Mouse (Mus musculus): Measurements from ENCODE around the gene Cnksr1.

Cnksr1 gene

DNA sequence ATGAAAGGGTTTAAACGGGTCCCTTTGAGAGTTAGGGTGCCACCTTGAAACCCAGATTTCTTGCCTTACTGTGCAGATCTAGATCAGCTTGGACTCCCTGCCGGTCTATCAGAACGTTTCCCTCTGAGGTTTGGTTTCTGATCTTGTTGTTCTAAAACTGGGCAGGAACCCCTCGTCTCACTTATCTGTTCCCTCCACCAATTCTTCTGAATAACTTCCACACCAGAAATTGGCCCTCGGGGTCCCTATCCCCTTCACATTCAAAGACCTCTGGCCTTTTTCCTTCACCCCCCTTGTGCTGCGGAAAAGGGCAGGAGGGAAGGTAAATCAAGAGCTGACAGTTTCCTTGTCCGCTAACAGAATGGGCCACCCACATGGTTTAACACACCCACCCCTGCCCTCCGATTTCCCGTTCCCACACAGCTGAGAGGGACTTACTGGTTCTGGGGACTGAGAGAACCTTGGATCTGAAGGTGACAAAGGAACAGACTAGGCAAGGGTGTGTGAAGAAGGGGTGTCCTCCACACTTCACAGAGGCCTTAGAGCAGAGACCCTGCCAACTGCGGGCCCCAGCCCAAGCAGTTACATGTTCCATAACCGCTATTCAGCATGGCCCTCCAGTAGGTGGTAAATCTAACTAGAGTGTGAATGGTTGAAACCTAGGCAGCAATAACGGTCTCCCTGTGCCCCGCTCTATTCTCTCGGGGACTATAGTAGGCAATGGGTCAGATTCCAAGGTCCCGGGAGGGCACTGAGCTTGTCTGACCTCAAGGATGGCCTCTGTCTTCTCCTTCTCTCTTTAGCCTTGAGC, 14.9 kb upstream of the Cnksr1 start:
- DNase-seq (ENCODE audit: low read depth in 2 of 2, low spot score in 2 of 2), result no peak

DNA sequence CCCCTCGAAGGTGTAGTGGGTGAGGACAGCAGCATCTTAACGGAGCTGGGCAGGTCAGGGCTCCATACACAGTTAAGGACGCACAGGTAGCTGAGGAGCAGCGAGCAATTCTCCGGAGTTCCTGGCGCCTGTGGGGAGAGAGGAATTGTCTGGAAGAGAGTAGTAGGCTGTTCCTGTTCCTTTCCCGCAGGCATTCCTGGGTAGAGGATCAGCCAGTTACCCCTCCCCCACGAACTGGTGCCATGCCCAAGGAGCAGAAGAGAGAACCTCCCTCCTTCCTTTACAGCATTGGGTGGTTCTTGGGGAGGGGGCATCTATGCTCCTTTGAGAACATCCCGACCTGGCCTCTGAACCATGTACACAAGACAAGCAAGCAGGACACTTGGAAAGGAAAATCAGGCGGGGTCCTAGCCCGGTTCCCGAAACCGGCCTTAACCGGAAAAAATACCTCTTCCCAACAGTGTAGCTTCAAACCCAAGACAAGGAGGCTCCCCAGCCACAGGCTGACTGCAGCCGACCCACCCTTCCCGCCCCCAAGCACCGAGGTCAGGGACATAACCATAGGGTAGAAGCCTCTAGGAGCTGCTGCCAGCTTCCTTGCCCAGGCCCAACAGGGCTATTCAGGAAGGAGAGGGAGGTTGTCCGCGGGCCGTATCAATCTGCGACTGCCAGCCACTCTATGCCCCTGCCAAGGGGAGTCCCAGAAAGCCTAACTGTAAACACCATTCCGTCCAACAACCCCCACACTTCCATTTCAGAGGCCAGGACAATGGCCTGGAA, 14.1 kb upstream of the Cnksr1 start:
- no peak for DNase-seq (ENCODE audit: low read depth in 2 of 2, low spot score in 2 of 2)

DNA sequence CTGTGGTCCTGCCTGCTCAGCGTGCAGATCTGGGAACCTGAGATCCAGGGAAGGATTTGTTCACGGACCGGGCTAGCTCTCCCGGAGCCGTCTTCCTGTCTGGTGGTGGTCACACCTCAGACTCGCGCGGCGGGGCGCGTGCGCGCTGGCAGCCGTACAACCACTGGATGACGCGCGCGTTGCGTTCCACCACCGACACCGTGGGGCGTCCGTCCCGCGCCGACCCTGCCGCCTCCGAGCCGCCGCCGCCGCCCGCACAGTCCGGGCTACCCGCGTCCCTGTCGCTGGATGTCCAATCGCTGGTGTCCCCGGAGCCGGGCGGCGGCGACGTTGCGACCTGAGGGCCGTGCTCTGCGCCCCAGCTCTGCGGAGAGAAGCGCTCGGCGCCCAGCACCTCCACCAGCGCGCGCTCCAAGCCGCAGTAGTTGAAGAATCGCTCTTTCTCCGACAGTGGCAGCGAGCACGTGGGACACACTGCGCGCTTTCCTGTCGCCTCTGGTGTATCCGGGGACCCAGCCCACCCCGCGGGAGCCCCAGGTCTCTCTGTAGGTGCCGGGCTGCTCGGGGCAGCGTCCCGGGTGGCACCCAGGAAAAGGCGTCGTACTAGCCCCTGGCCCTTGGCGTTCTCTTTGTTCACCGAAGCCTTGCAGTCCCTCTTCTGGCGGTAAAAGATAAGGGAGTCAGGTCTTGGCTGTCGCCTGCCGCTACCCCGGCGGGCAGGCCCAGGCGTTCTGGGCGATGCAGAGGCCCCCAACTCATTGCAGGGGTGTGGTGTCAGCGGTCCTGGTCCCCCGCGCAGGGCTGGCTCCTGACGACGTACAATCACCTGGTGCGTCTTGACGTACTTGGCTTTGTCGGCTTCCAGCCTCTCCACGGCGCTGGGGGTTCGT, 13.3 kb upstream of the Cnksr1 start:
- peak in 1 of 2 experiments; percentile 29 for DNase-seq (ENCODE audit: low read depth in 2 of 2, low spot score in 2 of 2)

DNA sequence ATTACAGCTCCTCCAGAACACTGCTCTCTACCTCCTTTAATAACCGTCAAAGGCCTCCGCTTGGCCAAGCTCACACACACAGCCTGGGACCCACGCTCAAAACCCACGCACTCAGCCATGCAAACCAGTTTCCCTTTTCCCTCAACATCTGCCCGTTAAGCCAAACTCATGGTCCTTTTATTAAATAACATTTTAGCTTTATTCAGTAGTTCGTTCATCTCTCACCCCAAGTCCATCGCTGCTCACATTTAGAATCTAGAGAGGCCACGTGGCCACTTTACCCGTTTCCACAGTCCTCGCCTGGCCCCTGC, 12.7 kb upstream of the Cnksr1 start:
- DNase-seq (ENCODE audit: low read depth in 2 of 2, low spot score in 2 of 2), result no peak

DNA sequence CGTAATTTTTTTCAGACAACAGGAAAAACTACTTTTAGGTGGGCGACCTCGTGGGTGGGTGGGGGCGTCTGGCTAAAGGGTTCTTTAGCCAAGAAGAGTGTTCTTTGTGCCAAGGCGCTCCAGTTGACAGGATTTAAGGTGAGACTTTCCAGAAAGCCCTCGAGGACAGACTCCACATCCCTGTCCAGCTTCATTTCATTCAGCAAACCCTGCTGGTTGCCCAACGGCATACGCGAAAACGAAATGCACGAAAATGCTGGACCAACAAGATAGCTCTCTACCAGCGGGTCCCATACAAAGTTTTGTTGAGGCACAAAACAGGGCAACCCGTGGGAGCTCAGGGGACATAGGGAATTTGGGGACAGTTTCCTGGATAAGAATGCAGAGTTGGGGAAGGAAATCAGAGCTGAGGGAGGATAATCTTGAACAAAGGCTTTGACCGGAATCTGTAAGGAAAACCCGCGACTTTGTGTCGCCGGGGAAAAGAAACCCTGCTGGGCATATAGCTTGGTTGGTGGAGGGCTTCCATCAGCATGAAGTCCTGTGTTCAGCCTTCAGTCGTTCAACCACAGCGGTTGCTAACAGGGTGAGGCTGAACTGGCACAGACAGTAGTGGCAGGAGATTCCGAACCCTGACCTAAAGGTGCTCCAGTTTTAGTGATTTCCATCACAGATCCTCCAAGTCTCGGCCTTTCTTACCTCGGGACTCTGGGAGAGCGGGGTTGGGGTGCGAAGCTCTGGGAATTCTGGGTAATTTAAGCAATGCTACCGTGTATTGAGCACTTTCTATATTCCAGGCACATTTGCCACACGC, 12.1 kb upstream of the Cnksr1 start:
- DNase-seq (ENCODE audit: low read depth in 2 of 2, low spot score in 2 of 2), result no peak

DNA sequence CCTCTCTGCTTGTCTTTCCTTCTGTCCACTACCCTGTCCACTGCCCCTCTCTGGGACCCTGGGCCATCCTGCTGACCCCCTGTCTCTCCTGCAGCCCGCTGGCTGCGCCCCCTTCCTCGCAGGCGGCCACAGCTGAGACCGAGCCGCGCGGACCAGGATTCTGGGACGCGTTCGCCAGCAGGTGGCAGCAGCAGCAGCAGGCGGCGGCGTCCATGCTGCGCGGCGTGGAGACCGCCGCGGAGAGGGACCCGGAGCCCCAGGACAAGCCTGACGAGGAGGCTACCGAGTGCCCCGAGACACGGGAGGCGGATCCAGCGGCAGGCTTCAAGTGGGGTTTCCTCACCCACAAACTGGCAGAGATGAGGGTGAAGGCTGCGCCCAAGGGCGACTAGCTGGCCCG, 11.5 kb upstream of the Cnksr1 start:
- peak; percentile 59 to 65 for DNase-seq (ENCODE audit: low read depth in 2 of 2, low spot score in 2 of 2)

DNA sequence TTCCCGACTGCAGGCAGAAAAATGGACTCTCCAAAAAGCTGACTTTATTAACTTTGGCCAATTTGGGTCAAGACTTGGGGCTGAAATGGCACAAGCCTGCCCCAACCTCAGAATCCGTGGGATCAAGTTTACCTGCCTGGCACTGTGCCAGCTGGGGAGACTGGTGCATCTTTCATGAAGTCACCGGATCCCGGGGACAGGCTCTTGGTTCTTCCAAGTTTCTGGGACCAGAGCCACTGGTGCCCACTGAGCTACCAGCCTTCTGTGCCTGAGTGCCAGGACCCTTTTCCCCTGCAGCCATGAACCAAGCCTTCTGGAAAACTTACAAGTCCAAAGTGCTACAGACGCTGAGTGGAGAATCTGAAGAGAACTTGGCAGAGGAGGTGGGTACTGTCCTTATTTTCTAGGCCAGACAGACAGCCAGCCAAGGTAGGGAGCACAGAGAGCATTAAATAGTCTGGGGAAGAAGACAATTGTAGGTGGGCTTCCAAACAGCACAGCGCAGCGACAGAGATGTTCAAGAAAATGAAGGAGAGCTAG, 8.6 kb upstream of the Cnksr1 start, which contains the start of gene Gm30191:
TSS of gene Gm30191 (plus strand) at position 217 of the 540 bp plus-strand sequence.
- DNase-seq (ENCODE audit: low read depth in 2 of 2, low spot score in 2 of 2), result no peak

DNA sequence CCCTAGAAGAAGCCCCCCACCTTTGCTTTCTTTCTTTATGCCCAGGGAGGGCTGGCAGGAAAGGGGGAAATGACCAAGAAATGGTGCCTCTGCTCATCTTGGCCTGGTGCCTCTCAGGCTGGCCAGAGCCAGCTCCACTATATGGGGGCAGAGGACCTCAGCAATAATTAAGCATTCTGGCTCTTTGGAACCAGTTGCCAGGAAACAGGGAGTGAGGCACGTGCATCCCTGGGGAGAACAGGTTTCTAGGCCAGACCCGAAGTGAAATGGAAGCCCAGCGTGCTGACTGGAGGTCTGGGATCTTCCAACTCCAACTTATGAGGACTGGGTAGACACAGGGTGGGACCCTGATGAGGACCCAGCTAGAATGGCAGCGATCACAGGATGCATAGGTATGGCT, 8.1 kb upstream of the Cnksr1 start:
- no peak for DNase-seq (ENCODE audit: low read depth in 2 of 2, low spot score in 2 of 2)

DNA sequence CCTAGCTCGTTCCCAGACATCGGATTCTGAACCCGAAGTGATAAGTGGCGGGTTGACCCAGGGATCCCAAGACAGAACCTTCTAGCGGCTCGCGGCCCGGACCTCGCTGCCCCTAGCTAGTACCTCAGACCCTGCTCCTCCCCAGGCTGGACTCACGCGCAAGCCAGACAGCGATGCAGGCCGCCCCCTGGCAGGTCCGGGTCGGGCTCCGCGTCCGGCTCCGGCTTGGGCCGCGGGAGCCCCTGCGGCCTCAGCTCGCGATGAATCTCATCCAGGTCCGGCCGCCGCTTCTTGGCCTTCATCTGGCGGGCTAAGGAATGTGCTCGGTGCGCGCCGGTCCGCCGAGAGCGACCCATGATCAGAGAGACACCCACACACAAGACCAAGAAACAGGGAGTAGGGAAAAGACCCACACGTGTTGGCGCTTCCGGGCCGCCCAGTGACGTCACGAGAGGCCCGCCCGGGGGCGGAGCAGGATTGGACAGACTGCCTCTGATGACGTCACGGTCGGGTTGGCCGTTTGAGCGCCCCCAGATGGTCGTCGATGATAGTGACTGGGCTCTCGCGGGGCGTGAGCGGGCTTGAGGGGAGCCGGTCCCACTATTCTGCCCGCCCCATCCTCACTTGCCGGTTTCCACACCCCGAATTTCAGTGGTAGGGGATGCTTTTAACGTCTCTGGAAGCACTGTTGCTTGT, 7.1 kb upstream of the Cnksr1 start, which contains the start of gene Zfp593:
TSS of gene Zfp593 (minus strand) at position 445 of the 696 bp plus-strand sequence.
- DNase-seq (ENCODE audit: low read depth in 2 of 2, low spot score in 2 of 2), result peak; percentile 95 to 97

DNA sequence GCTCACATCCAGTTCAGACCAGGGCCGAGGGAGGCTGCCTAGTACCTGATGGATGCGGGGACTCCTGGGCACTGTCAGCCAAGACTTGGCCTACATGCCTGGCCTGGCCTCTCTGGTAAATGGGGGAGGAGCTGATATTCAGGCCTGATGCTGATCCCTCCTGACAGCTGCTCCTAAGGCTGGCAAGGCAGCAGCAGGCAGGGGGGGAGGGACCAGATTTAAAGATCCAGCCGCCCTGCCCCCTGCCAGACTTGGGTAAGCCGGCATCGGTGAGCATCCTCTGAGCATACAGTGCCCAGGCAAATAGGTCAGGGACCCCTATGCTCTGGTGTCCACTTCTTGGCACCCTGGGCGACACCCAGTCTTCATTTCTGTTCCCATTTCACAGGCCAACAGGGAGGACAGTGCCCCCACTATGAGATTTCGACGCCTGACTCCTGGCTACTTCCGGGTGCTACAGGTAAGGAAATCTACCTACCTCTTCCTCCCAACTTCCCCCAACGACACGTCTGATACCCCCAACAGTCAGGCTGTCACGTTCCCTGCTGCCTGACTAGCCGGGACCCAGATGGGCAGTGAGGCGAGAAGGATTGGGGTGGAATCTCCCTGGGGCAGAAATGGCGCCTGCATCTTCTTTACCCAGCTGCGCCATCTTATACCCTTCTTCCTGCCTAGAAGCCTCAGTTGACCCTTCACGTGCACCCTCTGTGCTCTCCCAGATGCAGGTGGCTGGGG, 5.5 kb upstream of the Cnksr1 start, which contains the start of gene E130218I03Rik:
TSS of gene E130218I03Rik (plus strand) at position 147 of the 735 bp plus-strand sequence.
- DNase-seq (ENCODE audit: low read depth in 2 of 2, low spot score in 2 of 2), result no peak

DNA sequence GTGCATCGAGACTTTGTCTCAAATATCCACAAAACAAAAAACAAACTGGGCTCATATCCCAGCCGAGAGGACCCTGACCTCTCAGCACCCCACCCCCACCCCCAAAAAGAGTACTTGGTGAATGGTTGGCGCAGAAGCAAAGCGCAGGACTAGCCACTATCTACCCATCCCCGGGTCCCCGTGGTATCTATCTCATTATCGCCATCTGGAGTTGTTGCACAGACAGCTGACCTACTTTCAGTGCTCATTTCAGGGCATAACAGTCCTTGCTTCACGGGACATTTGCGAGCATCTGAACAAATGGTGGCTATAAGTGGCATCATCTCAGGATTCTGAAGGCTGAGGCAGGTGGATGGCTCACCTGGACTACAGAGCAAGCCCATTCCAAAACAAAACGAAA, 487 bp upstream of the Cnksr1 start:
- no peak for DNase-seq (ENCODE audit: low read depth in 2 of 2, low spot score in 2 of 2)

DNA sequence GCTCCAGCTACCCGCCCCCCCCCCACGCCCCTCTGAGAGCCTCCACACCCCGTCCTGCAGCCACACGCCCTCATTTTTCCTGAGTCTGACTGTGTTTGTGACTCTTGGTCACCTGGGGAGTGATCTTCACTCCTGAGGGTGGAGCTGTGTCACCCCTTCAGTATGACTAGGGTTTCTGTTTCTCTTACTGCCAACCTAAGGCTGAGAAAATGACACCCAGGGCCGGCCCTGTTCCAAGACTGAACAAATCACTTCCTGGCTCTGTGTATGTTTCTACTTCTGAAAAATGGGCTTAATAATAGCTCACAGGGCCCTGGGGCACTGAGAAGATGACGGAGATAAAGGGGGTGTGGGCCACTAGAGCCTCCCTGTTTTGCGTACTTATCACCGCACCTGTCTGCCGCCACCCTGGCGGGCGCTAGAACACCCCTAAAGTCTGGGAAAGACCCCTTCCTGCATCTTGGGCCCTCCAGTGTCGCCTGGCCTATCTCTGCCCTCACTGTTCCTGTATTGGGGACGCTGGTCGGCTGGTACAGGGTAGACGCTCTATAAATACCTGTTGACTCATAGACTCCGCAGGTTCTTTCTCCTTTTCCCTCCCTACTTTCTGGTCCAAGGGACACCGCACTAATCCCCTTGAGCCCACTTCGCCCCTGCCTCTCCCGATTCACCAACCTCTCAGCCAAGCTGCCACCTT, 469 bp downstream of the Cnksr1 start:
- no peak for DNase-seq (ENCODE audit: low read depth in 2 of 2, low spot score in 2 of 2)

DNA sequence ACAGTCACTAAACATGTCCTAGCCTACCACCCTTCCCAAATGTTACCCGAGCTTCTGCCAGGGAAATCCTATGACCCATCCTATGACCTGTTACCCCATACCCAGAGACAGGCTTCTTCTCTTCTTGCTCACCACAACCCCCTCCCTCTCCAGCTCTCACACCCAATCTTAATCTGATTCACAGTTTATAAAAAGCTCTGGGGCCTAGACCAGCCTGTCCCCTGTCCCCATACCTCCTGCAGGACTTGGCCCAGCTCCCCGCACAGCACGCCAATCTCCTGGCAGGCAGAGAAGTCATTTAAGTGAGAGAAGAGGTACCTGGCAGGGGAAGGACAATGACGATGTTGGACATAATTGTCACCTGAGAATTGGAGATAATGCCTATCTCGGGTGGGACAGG, 3.3 kb downstream of the Cnksr1 start:
- DNase-seq (ENCODE audit: low read depth in 2 of 2, low spot score in 2 of 2), result no peak

DNA sequence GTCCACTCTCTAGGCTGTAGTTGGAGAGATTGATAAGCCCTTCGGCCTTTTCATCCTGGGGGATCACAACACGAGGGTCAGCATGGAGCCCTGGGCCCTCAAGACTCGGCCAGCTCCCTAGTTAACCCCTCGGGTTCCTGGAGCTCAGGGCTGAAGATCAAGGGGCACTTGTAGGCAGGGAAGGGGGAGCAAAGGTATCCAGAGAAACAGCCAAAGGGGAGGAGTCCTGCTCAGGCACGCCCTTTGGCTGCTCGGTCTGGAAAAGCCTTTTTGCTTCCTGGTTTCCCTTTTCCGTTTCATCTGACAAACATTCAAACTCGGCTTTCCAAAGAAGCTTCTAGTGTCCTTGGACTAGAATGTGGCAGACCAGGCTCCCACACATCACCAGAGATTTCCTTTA, 7.8 kb downstream of the Cnksr1 start:
- DNase-seq (ENCODE audit: low read depth in 2 of 2, low spot score in 2 of 2), result no peak

DNA sequence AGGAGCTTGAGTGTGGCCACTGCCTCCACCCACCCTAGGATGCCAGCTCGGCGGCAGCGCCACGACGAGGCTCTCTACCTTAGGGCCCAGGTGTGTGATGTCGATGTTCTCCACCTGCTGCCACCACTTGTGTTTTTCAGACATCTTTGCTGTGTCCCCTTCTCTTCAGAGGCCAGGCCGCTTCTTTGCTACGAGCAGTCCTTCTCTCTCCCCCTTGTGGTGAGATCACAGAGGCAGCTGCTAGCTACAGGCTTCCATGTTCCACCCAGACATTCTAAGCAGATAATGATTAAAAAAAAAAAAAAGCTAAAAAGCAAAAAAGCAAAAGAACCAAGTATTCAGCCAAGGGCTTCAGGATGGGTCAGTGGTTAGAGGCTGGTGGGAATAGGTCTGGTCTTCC, 11.0 kb downstream of the Cnksr1 start, which contains the start of gene Catsper4:
TSS of gene Catsper4 (minus strand) at position 190 of the 400 bp plus-strand sequence.
- DNase-seq (ENCODE audit: low read depth in 2 of 2, low spot score in 2 of 2), result no peak

DNA sequence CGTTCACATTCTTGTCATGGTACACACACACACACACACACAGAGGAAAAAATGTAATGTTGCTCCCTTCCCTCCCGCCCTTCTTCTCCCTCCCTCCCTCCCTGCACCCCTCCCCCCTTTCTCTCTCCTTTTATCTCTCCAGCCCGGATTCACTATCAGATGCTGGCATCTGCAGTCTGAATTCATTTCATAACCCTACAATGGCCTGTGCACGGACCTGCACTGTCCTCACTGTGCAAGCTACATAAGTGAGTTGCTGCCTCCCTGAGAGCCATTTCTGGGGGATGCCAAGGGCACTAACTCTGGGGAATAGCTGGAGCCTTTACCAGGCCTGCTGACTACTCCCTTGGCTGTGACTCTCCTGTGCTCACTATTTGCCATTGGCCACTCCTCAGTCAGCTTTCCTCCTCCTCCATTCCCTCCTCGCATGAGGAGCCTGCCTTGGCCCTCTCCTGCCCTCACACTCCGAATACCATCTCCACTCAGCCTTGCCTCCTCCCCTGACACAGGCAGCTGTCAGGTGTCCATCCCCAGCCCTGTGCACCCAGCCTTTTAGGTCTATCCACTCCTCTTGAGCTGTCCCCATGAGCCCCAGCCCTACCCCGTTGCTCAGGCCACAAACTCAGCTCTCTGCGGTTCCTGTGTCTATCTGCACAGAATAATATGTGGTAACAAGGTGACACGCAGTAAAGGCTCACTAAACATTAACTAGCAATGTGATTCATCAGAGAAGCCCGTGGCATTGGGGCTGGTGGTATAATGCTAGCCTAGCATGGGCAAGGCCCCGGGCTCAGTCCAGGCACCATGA, 15.2 kb downstream of the Cnksr1 start:
- DNase-seq (ENCODE audit: low read depth in 2 of 2, low spot score in 2 of 2), result no peak

DNA sequence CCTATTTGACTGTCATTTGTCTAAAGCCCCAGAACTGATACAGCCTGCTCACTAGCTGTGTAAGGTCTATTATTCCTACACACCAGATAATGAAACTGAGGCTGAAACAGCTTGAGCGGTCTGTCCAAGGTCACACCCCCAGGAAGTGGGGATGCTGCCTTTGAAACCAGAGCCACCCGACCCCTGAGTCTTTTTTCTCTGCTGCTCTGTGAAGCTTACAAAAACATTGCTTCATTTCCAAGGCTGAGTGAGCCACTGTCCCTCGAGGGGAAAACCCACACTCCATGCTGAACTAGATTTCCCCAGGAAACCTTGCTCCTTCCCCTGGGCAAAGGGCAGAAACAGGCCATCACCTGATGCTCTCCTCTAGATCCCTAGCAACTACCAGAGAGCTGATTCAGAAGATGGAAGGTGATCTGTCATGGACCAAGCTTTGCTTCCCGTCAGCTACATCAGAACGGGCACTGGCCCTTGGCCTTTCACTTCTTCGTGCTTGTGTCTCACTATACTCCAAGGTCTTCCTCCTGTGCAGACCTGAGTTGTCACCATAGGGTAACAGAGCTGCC, 31.6 kb downstream of the Cnksr1 start:
- no peak for DNase-seq (ENCODE audit: low read depth in 2 of 2, low spot score in 2 of 2)
